8 mouse cellular contexts compared by ENCODE assay signal in the genomic region with DNA sequence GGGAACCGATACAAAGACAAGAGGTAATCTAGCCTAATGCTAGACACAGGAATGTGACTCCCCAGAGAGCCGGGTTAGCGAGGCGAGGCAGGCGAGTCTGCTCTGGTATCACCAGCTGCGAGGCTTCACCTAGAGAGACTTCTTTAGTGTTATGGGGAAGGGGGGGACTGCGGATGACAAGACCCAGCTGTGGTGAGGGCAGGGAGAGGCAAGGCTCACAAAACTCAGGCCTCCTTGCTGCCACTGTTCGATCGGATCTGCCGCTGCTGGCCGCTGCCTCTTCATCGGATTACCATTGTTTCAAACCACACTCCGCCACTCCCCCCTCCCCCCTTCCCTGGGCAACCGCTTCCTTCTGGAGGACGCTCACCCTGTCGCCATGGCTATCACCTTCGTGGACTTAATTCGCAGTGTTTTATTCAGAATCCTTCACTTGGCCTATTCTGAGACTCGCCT. TPM values are rescaled to one million over a fixed set of nuclear protein-coding genes. Genes with fewer than 3 reads are reported as not detected.
DNase-seq lines count a peak whose midpoint lies in the region; ATAC-seq and TF ChIP-seq lines count a peak whose summit lies in the region.

No protein-coding gene starts in this region.

- peak; percentile 43 for DNase-seq in CD4-positive, CD25-positive, alpha-beta regulatory T cell, adult 2 months (ENCODE audit: low read depth, low spot score)
- DNase-seq in R1 (ENCODE audit: low read depth, low spot score), result peak; percentile 71
- peak; percentile 61 to 72 for DNase-seq in lung, adult 18-20 months
- DNase-seq in gastrocnemius, postnatal 14 days, result no peak

- intact Hi-C loops in gastrocnemius, postnatal 14 days (cut with DNase I; ENCODE audit: low total_unique reads), result no loop called here

- H3K4me3 ChIP-seq in forebrain, embryonic 15.5 days, result peak overlapping the region; percentile 23
- peak overlapping the region; percentile 6 for H3K4me3 ChIP-seq in intestine, postnatal 0 days (ENCODE audit: low read depth, low read length)
- peak overlapping the region; percentile 29 for H3K4me3 ChIP-seq in neural tube, embryonic 13.5 days

- H3K4me1 ChIP-seq in forebrain, embryonic 15.5 days, result peaks cover 15% of the 10 kb centered on the region
- H3K4me1 ChIP-seq in intestine, postnatal 0 days (replicated peaks; ENCODE audit: control insufficient read depth, insufficient read depth, low read length), result peaks cover 5% of the 10 kb centered on the region; the same call in 1 of the 2 replicates
- H3K4me1 ChIP-seq in neural tube, embryonic 13.5 days (replicated peaks), result peaks cover 15% of the 10 kb centered on the region

- peak; percentile 70; the same call in 1 of the 2 replicates for ATAC-seq in forebrain, embryonic 15.5 days (replicated peaks)
- ATAC-seq in intestine, postnatal 0 days, result no peak
- peak; percentile 89 for ATAC-seq in neural tube, embryonic 13.5 days (ENCODE audit: low read depth)
- no peak for ATAC-seq in frontal cortex, adult (ENCODE audit: low TSS enrichment)

- no peak for TF ChIP-seq CTCF in intestine, postnatal 0 days (IDR thresholded peaks at IDR 0.05; ENCODE audit: low read depth)

- no peaks in the 10 kb centered on the region for H3K36me3 ChIP-seq in forebrain, embryonic 15.5 days
- H3K36me3 ChIP-seq in intestine, postnatal 0 days (ENCODE audit: control insufficient read depth, insufficient read depth), result no peaks in the 10 kb centered on the region
- H3K36me3 ChIP-seq in neural tube, embryonic 13.5 days, result no peaks in the 10 kb centered on the region

- H3K27me3 ChIP-seq in forebrain, embryonic 15.5 days, result no peaks in the 10 kb centered on the region
- no peaks in the 10 kb centered on the region for H3K27me3 ChIP-seq in intestine, postnatal 0 days (replicated peaks; ENCODE audit: control insufficient read depth, insufficient read depth, low read length)
- H3K27me3 ChIP-seq in neural tube, embryonic 13.5 days, result no peaks in the 10 kb centered on the region

- under 1% methylated on average over 19 of the region's 19 CpGs for WGBS in forebrain, embryonic 15.5 days
- 5% methylated on average over 19 of the region's 19 CpGs for WGBS in intestine, postnatal 0 days
- under 1% methylated on average over 19 of the region's 19 CpGs for WGBS in neural tube, embryonic 13.5 days

- peak overlapping the region; percentile 29 for H3K9ac ChIP-seq in forebrain, embryonic 15.5 days (replicated peaks)
- H3K9ac ChIP-seq in intestine, postnatal 0 days (ENCODE audit: low read depth, low read length), result no peak overlapping the region
- H3K9ac ChIP-seq in neural tube, embryonic 13.5 days, result peak overlapping the region; percentile 61

- H3K4me2 ChIP-seq in forebrain, embryonic 15.5 days (replicated peaks), result peak overlapping the region; percentile 42
- peak overlapping the region; percentile 57 for H3K4me2 ChIP-seq in intestine, postnatal 0 days (replicated peaks; ENCODE audit: low read depth)
- H3K4me2 ChIP-seq in neural tube, embryonic 13.5 days, result peak overlapping the region; percentile 56

- H3K27ac ChIP-seq in forebrain, embryonic 15.5 days (replicated peaks), result peak overlapping the region; percentile 29; the same call in 1 of the 2 replicates
- H3K27ac ChIP-seq in intestine, postnatal 0 days (ENCODE audit: low read depth, low read length), result no peak overlapping the region
- peak overlapping the region; percentile 87 for H3K27ac ChIP-seq in neural tube, embryonic 13.5 days (replicated peaks)

- H3K9me3 ChIP-seq in forebrain, embryonic 15.5 days, result no peaks in the 10 kb centered on the region
- H3K9me3 ChIP-seq in intestine, postnatal 0 days (ENCODE audit: control insufficient read depth), result no peaks in the 10 kb centered on the region
- no peaks in the 10 kb centered on the region for H3K9me3 ChIP-seq in neural tube, embryonic 13.5 days

RNA-seq across cellular contexts. Expression of gene Ranbp9, which starts 22.3 kb away (rescaled TPM):
- polyA plus RNA-seq in forebrain, embryonic 15.5 days (2015; fragmentation: Nextera tagmentation; extraction: Ambion mirVana), result 13.1 and 13.2 TPM in 2 replicates
- polyA plus RNA-seq in intestine, postnatal 0 days (2015; fragmentation: Nextera tagmentation; extraction: Ambion mirVana), result 6.9 and 7.2 TPM in 2 replicates
- polyA plus RNA-seq in neural tube, embryonic 13.5 days (2015; fragmentation: Nextera tagmentation; extraction: Ambion mirVana), result 13.3 and 14.2 TPM in 2 replicates
- total RNA-seq in gastrocnemius, postnatal 14 days (2021), result 10 to 100 TPM; 33.5 to 36.1 TPM

RNA-seq across cellular contexts. Expression of gene Mcur1, which starts 56.6 kb away (rescaled TPM):
- polyA plus RNA-seq in forebrain, embryonic 15.5 days (2015; fragmentation: Nextera tagmentation; extraction: Ambion mirVana), result 7.5 and 8.6 TPM in 2 replicates
- polyA plus RNA-seq in intestine, postnatal 0 days (2015; fragmentation: Nextera tagmentation; extraction: Ambion mirVana), result 15.4 TPM in 2 replicates
- 8.2 and 9.1 TPM in 2 replicates for polyA plus RNA-seq in neural tube, embryonic 13.5 days (2015; fragmentation: Nextera tagmentation; extraction: Ambion mirVana)
- 10 to 100 TPM; 21.1 to 21.8 TPM for total RNA-seq in gastrocnemius, postnatal 14 days (2021)

Comparison
In these comparisons a context has a peak if more than half of its experiments do, and no peak if none do; other contexts are left out.
1. ATAC-seq: peak in forebrain, embryonic 15.5 days (single experiment) and neural tube, embryonic 13.5 days (single experiment); none in intestine, postnatal 0 days (single experiment) and frontal cortex, adult (single experiment).
2. Peak in every context shown above with its lines, with median percentiles within 50 percentile points of each other: H3K4me2 ChIP-seq and H3K4me3 ChIP-seq.